Mouse (Mus musculus): ENCODE data around the gene Dlx5. TPM values are rescaled to one million over a fixed set of nuclear protein-coding genes. Genes with fewer than 3 reads are reported as not detected.
A peak's percentile ranks its signal among the peaks of the same experiment; 100 is the strongest.

Gene Dlx5
- polyA plus RNA-seq (2016; fragmentation: Nextera tagmentation; extraction: Ambion mirVana) = 17.5 and 18.5 TPM in 2 replicates

GRCm38 (mm10) chr6:6881638-6882190 is at the start of gene Dlx5:
Gene Dlx5, minus strand, starts transcription at chr6:6882085.
- H3K27me3 ChIP-seq (ENCODE audit: poor library complexity, severe bottlenecking) = peaks cover 82% of the 10 kb centered on the region
- H3K4me1 ChIP-seq = peaks cover 49% of the 10 kb centered on the region
- peak; percentile 75 for DNase-seq (ENCODE audit: extremely low spot score, low spot score)
- H3K9me3 ChIP-seq = no peaks in the 10 kb centered on the region
- WGBS = under 1% methylated on average over 41 of the region's 42 CpGs
- H3K4me3 ChIP-seq = peak within 1 kb of the TSS; percentile 62
- no peaks in the 10 kb centered on the region for H3K36me3 ChIP-seq (replicated peaks)
- H3K27ac ChIP-seq = peak within 1 kb of the TSS; percentile 80

- WGBS = 92% methylated on average over 4 of the region's 4 CpGs
Observed at GRCm38 (mm10) chr6:6931507-6931906, 49.6 kb upstream of the Dlx5 start.

GRCm38 (mm10) chr6:6930831-6931230 is 48.9 kb upstream of the Dlx5 start:
- no peak overlapping the region for H3K4me3 ChIP-seq
- H3K27me3 ChIP-seq (ENCODE audit: poor library complexity, severe bottlenecking) = no peaks in the 10 kb centered on the region
- H3K27ac ChIP-seq = no peak overlapping the region
- no peak for DNase-seq (ENCODE audit: extremely low spot score, low spot score)
- no peaks in the 10 kb centered on the region for H3K9me3 ChIP-seq
- H3K36me3 ChIP-seq (replicated peaks) = no peaks in the 10 kb centered on the region
- H3K4me1 ChIP-seq = no peaks in the 10 kb centered on the region
- 92% methylated on average over 4 of the region's 4 CpGs for WGBS

More at GRCm38 (mm10) chr6:6931507-6931906, 49.6 kb upstream of the Dlx5 start:
- no peaks in the 10 kb centered on the region for H3K27me3 ChIP-seq (ENCODE audit: poor library complexity, severe bottlenecking)
- H3K4me3 ChIP-seq = no peak overlapping the region
- H3K9me3 ChIP-seq = no peaks in the 10 kb centered on the region
- no peak for DNase-seq (ENCODE audit: extremely low spot score, low spot score)
- H3K36me3 ChIP-seq (replicated peaks) = no peaks in the 10 kb centered on the region
- H3K4me1 ChIP-seq = no peaks in the 10 kb centered on the region
- no peak overlapping the region for H3K27ac ChIP-seq

- Histone ChIP-seq H3K27me3 (ENCODE audit: poor library complexity, severe bottlenecking) (no peaks in the 10 kb centered on the region), H3K36me3 (replicated peaks) (no peaks in the 10 kb centered on the region), H3K9me3 (no peaks in the 10 kb centered on the region), H3K27ac (no peak overlapping the region), H3K4me1 (no peaks in the 10 kb centered on the region), H3K4me3 (no peak overlapping the region)
- no peak for DNase-seq (ENCODE audit: extremely low spot score, low spot score)
- 68% methylated on average over 1 of the region's 1 CpGs for WGBS
Observed at GRCm38 (mm10) chr6:6925264-6925663, 43.4 kb upstream of the Dlx5 start.

- no peaks in the 10 kb centered on the region for H3K9me3 ChIP-seq
- H3K4me1 ChIP-seq = no peaks in the 10 kb centered on the region
- no peak overlapping the region for H3K4me3 ChIP-seq
- no peak for DNase-seq (ENCODE audit: extremely low spot score, low spot score)
- no peaks in the 10 kb centered on the region for H3K36me3 ChIP-seq (replicated peaks)
- H3K27me3 ChIP-seq (ENCODE audit: poor library complexity, severe bottlenecking) = no peaks in the 10 kb centered on the region
- H3K27ac ChIP-seq = no peak overlapping the region
- WGBS = 92% methylated on average over 4 of the region's 4 CpGs
Observed at GRCm38 (mm10) chr6:6917334-6917733, 35.4 kb upstream of the Dlx5 start.

- Histone ChIP-seq H3K9me3 (no peaks in the 10 kb centered on the region), H3K36me3 (replicated peaks) (no peaks in the 10 kb centered on the region), H3K4me1 (no peaks in the 10 kb centered on the region), H3K27me3 (ENCODE audit: poor library complexity, severe bottlenecking) (no peaks in the 10 kb centered on the region), H3K4me3 (no peak overlapping the region), H3K27ac (no peak overlapping the region)
- 59% methylated on average over 9 of the region's 9 CpGs for WGBS
- DNase-seq (ENCODE audit: extremely low spot score, low spot score) = no peak
Observed at GRCm38 (mm10) chr6:6915526-6915915, 33.6 kb upstream of the Dlx5 start.

- 42% methylated on average over 5 of the region's 5 CpGs for WGBS
- Histone ChIP-seq H3K4me1 (no peaks in the 10 kb centered on the region), H3K4me3 (no peak overlapping the region), H3K27ac (no peak overlapping the region), H3K9me3 (no peaks in the 10 kb centered on the region), H3K27me3 (ENCODE audit: poor library complexity, severe bottlenecking) (no peaks in the 10 kb centered on the region), H3K36me3 (replicated peaks) (no peaks in the 10 kb centered on the region)
- peak; percentile 23 for DNase-seq (ENCODE audit: extremely low spot score, low spot score)
Observed at GRCm38 (mm10) chr6:6914849-6915525, 33.1 kb upstream of the Dlx5 start.

- Histone ChIP-seq H3K36me3 (replicated peaks) (no peaks in the 10 kb centered on the region), H3K27ac (no peak overlapping the region), H3K27me3 (ENCODE audit: poor library complexity, severe bottlenecking) (no peaks in the 10 kb centered on the region), H3K9me3 (no peaks in the 10 kb centered on the region), H3K4me1 (no peaks in the 10 kb centered on the region), H3K4me3 (no peak overlapping the region)
- no peak for DNase-seq (ENCODE audit: extremely low spot score, low spot score)
- 84% methylated on average over 1 of the region's 1 CpGs for WGBS
Observed at GRCm38 (mm10) chr6:6914304-6914703, 32.4 kb upstream of the Dlx5 start.

GRCm38 (mm10) chr6:6909586-6909985 is 27.7 kb upstream of the Dlx5 start:
- H3K4me3 ChIP-seq = no peak overlapping the region
- no peaks in the 10 kb centered on the region; the same call in 1 of the 2 replicates for H3K9me3 ChIP-seq
- no peaks in the 10 kb centered on the region for H3K4me1 ChIP-seq
- no peak for DNase-seq (ENCODE audit: extremely low spot score, low spot score)
- H3K27me3 ChIP-seq (ENCODE audit: poor library complexity, severe bottlenecking) = no peaks in the 10 kb centered on the region
- WGBS = 93% methylated on average over 8 of the region's 8 CpGs
- no peak overlapping the region for H3K27ac ChIP-seq
- H3K36me3 ChIP-seq (replicated peaks) = no peaks in the 10 kb centered on the region

GRCm38 (mm10) chr6:6890047-6890446 is 8.2 kb upstream of the Dlx5 start:
- no peaks in the 10 kb centered on the region for H3K9me3 ChIP-seq
- H3K36me3 ChIP-seq (replicated peaks) = no peaks in the 10 kb centered on the region
- no peak for DNase-seq (ENCODE audit: extremely low spot score, low spot score)
- WGBS = 70% methylated on average over 6 of the region's 6 CpGs
- H3K27me3 ChIP-seq (ENCODE audit: poor library complexity, severe bottlenecking) = 0 out of 2 replicates have a peak, but pooled peaks cover 8% of the 10 kb centered on the region
- no peak overlapping the region for H3K4me3 ChIP-seq
- H3K27ac ChIP-seq = no peak overlapping the region
- H3K4me1 ChIP-seq = no peaks in the 10 kb centered on the region

GRCm38 (mm10) chr6:6886225-6886624 is 4.3 kb upstream of the Dlx5 start:
- H3K27me3 ChIP-seq (ENCODE audit: poor library complexity, severe bottlenecking) = peaks cover 45% of the 10 kb centered on the region
- H3K27ac ChIP-seq = no peak overlapping the region
- whole genome bisulfite sequencing = 90% methylated on average over 3 of the region's 3 CpGs
- DNase-seq (ENCODE audit: extremely low spot score, low spot score) = no peak
- no peaks in the 10 kb centered on the region for H3K36me3 ChIP-seq (replicated peaks)
- no peaks in the 10 kb centered on the region for H3K9me3 ChIP-seq
- no peak overlapping the region for H3K4me3 ChIP-seq
- H3K4me1 ChIP-seq = peaks cover 17% of the 10 kb centered on the region

GRCm38 (mm10) chr6:6884897-6885296 is 3.0 kb upstream of the Dlx5 start:
- Histone ChIP-seq H3K4me1 (peaks cover 29% of the 10 kb centered on the region), H3K27ac (no peak overlapping the region), H3K9me3 (no peaks in the 10 kb centered on the region), H3K27me3 (ENCODE audit: poor library complexity, severe bottlenecking) (peaks cover 58% of the 10 kb centered on the region), H3K36me3 (replicated peaks) (no peaks in the 10 kb centered on the region), H3K4me3 (no peak overlapping the region)
- WGBS = under 1% methylated on average over 12 of the region's 12 CpGs
- peak; percentile 74 for DNase-seq (ENCODE audit: extremely low spot score, low spot score)

- Histone ChIP-seq H3K9me3 (no peaks in the 10 kb centered on the region), H3K36me3 (replicated peaks) (no peaks in the 10 kb centered on the region), H3K4me3 (peak overlapping the region; percentile 62), H3K4me1 (peaks cover 49% of the 10 kb centered on the region), H3K27me3 (ENCODE audit: poor library complexity, severe bottlenecking) (peaks cover 76% of the 10 kb centered on the region), H3K27ac (no peak overlapping the region)
- no peak for DNase-seq (ENCODE audit: extremely low spot score, low spot score)
- 1% methylated on average over 10 of the region's 11 CpGs for WGBS
Observed at GRCm38 (mm10) chr6:6882266-6882797, 447 bp upstream of the Dlx5 start.

Measured in forebrain, embryonic 10.5 days (tissue).